Mouse (Mus musculus) stomach, embryonic 16.5 days (tissue): ENCODE data around the gene Elf2. TPM values are rescaled to one million over a fixed set of nuclear protein-coding genes. Genes with fewer than 3 reads are reported as not detected.

Experiments
- ATAC-seq: fragments of 200-750 bp; cut with Nextera tagmentation; 2 replicates; pipeline ENCODE4 v1.8.0; 2017; ENCODE audit warnings: moderate number of reproducible peaks, moderate TSS enrichment; ENCODE audit not compliant: insufficient read depth, low FRiP score
- H3K27ac ChIP-seq: fragments of 300-500 bp; sonication (generic); 2 replicates; pipeline ENCODE4 v1.5.1; 2014; ENCODE audit warnings: low read length
- H3K27me3 ChIP-seq: fragments of 300-500 bp; sonication (generic); 2 replicates; pipeline ENCODE4 v1.6.1; 2014; ENCODE audit warnings: low read length, control low read depth, mixed read lengths; ENCODE audit not compliant: control insufficient read depth, insufficient read depth
- H3K36me3 ChIP-seq: fragments of 300-500 bp; sonication (generic); 2 replicates; pipeline ENCODE4 v1.6.1; 2014; ENCODE audit warnings: low read length; ENCODE audit not compliant: control insufficient read depth, insufficient read depth
- H3K4me1 ChIP-seq: fragments of 300-500 bp; sonication (generic); 2 replicates; pipeline ENCODE4 v1.6.1; 2014; ENCODE audit warnings: low read length, control low read depth, mixed read lengths; ENCODE audit not compliant: control insufficient read depth, insufficient read depth
- H3K4me2 ChIP-seq: fragments of 300-500 bp; sonication (generic); 2 replicates; pipeline ENCODE4 v1.6.1; 2014; ENCODE audit warnings: low read depth, low read length, mixed read lengths
- H3K4me3 ChIP-seq: fragments of 300-500 bp; sonication (generic); replicated peaks from 2 replicates; pipeline ENCODE4 v1.5.1; 2014; ENCODE audit warnings: mild to moderate bottlenecking, low read length
- H3K9ac ChIP-seq: fragments of 300-500 bp; sonication (generic); 2 replicates; pipeline ENCODE4 v1.6.1; 2014; ENCODE audit warnings: low read length
- H3K9me3 ChIP-seq: fragments of 300-500 bp; sonication (generic); replicated peaks from 2 replicates; pipeline ENCODE4 v1.6.1; 2016; ENCODE audit warnings: low read length, control low read depth; ENCODE audit not compliant: control insufficient read depth
- WGBS: fragments of 180-500 bp; shearing (Covaris S2); extraction: QIAGEN DNeasy Blood & Tissue Kit; methylation state at CpG from one replicate; pipeline ENCODE4 v1.1.7; 2014; 5-methylcytosine and 5-hydroxymethylcytosine counted together
- polyA plus RNA-seq: library from polyadenylated mRNA; unstranded; fragments of >200 nt; fragmentation: Nextera tagmentation; extraction: Ambion mirVana; gene quantifications from 2 replicates; pipeline ENCODE4 v1.2.1, GENCODE M21; 2015

The Elf2 gene
- polyA plus RNA-seq, 1 experiment from 2014 or later = 58.7 TPM

GRCm38 (mm10) chr3:51247704-51248103 lies 92.8 kb downstream of the Elf2 start:
- 0 out of 2 replicates have a peak, but pooled peaks cover 8% of the 10 kb centered on the region for H3K36me3 ChIP-seq
- H3K9ac ChIP-seq = no peak overlapping the region
- no peak overlapping the region; the same call in 1 of the 2 replicates for H3K27ac ChIP-seq
- peak; percentile 64 for ATAC-seq
- no peaks in the 10 kb centered on the region for H3K27me3 ChIP-seq
- H3K4me2 ChIP-seq = no peak overlapping the region
- 53% methylated on average over 16 of the region's 16 CpGs for WGBS
- peaks cover 4% of the 10 kb centered on the region; the same call in 1 of the 2 replicates for H3K4me1 ChIP-seq
- H3K4me3 ChIP-seq = no peak overlapping the region
- no peaks in the 10 kb centered on the region for H3K9me3 ChIP-seq

GRCm38 (mm10) chr3:51239541-51239940 lies 100.9 kb downstream of the Elf2 start:
- Histone ChIP-seq H3K4me2 (no peak overlapping the region), H3K4me1 (peaks cover 3% of the 10 kb centered on the region; the same call in 1 of the 2 replicates), H3K9me3 (no peaks in the 10 kb centered on the region), H3K36me3 (no peaks in the 10 kb centered on the region), H3K27me3 (no peaks in the 10 kb centered on the region), H3K4me3 (no peak overlapping the region), H3K27ac (no peak overlapping the region), H3K9ac (no peak overlapping the region)
- ATAC-seq = no peak
- 98% methylated on average over 3 of the region's 3 CpGs for WGBS

DNA sequence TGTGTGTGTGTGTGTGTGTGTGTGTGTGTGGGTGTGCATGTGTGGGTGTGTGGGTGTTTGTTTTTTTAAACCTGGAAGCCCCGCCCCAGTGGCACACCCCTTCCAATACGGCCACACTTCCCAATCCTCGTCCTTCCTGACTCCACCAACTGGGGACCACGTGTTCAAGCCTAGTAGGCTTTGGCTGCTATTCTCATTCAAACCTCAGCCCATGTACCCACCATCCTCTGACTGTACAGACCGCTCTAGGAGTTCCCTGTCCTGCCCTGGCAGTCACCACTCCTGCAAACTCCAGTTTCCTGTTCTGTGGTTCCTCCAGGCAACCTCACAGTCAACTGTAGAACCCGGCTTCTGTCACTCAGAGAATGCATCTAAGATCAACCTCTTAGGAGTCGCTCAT lies 101.9 kb downstream of the Elf2 start:
- H3K27ac ChIP-seq = no peak overlapping the region
- no peaks in the 10 kb centered on the region for H3K36me3 ChIP-seq
- no peaks in the 10 kb centered on the region for H3K27me3 ChIP-seq
- no peak overlapping the region for H3K4me3 ChIP-seq
- H3K4me2 ChIP-seq = no peak overlapping the region
- ATAC-seq = no peak
- H3K9ac ChIP-seq = no peak overlapping the region
- no peaks in the 10 kb centered on the region for H3K9me3 ChIP-seq
- peaks cover 11% of the 10 kb centered on the region; the same call in 1 of the 2 replicates for H3K4me1 ChIP-seq
- WGBS = 75% methylated on average over 7 of the region's 7 CpGs

DNA sequence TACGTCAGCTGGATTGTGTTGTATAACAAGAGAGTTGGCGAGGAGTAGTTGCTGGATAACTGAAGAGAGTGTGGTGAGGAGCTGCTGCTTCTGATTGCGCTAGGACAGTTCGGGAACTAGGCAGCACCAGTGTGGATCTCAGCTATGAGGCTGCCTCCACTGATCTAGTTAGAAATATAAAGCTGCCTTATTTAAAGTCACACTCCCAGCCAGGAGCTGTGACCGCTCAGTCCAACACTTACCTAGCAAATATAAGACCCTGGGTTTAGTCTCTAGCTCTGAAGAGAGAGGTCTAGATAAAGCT lies 105.8 kb downstream of the Elf2 start:
- no peaks in the 10 kb centered on the region for H3K9me3 ChIP-seq
- peak overlapping the region; percentile 9; the same call in 1 of the 2 replicates for H3K4me2 ChIP-seq
- no peak overlapping the region for H3K4me3 ChIP-seq
- H3K36me3 ChIP-seq = no peaks in the 10 kb centered on the region
- 65% methylated on average over 5 of the region's 5 CpGs for WGBS
- H3K27me3 ChIP-seq = no peaks in the 10 kb centered on the region
- H3K27ac ChIP-seq = no peak overlapping the region
- no peak overlapping the region for H3K9ac ChIP-seq
- H3K4me1 ChIP-seq = peaks cover 25% of the 10 kb centered on the region; the same call in 1 of the 2 replicates
- ATAC-seq = peak; percentile 9; the same call in 1 of the 2 replicates

DNA sequence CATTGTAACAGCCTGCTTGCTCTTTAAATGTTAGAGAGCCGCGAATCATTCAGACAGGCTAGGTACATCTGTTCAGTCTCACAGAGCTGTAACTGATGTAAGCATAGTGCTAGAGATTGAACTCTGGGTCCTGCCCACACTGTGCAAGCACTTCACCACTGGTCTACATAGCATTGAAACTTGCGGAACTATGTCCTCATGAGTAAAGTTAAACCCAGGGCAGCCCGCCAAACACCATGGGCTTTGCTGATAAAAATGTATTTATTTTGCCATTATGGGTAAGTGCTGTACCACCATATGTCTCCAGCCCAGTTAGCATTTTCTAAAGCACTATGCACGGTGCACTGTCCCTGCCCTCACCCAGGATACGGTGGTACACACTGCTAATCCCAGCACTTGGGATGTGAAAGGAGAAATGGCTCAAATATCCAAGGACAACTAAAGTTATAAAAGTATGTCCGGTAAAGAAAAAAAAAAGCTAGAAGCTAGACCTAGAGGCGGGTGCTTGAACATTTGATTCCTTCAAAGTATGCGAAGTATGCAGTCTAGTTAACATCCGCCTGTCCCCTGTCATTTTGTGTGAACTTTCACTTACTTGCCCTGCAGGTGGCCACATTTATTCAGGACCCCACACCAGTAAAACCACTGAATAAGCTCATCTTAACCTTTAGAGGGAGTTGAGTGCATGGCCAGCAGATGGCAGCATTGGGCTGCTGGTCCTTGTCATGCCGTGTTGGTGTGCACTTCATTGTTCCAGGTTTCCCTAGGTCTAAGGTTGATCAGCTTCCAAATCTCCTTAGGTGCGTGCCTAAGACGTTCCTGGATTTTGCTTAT lies 106.3 kb downstream of the Elf2 start:
- peak; percentile 86 for ATAC-seq
- peak overlapping the region; percentile 81 for H3K27ac ChIP-seq
- H3K27me3 ChIP-seq = no peaks in the 10 kb centered on the region
- H3K9me3 ChIP-seq = no peaks in the 10 kb centered on the region
- H3K4me2 ChIP-seq = peak overlapping the region; percentile 9; the same call in 1 of the 2 replicates
- 22% methylated on average over 13 of the region's 13 CpGs for WGBS
- peaks cover 25% of the 10 kb centered on the region; the same call in 1 of the 2 replicates for H3K4me1 ChIP-seq
- H3K9ac ChIP-seq = no peak overlapping the region
- H3K4me3 ChIP-seq = no peak overlapping the region
- no peaks in the 10 kb centered on the region for H3K36me3 ChIP-seq

DNA sequence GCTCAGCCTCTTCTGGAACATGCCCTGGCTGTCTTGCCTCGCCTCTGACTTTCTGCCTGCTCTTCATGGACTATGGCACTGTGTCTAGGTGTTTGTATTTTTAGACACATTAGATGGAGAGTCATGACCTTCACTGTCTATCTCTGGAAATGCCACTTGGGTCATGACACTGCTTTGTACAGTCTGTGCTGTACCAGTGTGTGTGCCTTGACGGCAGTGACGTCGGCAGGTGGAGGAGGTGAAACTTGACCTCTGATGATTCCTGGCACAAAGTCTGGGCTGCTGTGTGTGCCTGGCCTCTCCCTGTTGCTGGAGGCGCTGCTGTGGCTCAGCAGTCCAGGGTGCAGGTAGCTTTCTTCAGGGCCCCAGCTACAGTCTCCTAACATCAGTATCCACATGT lies 107.0 kb downstream of the Elf2 start:
- WGBS = 35% methylated on average over 5 of the region's 5 CpGs
- ATAC-seq = peak; percentile 64
- H3K4me2 ChIP-seq = no peak overlapping the region
- H3K9ac ChIP-seq = no peak overlapping the region
- no peak overlapping the region for H3K4me3 ChIP-seq
- H3K9me3 ChIP-seq = no peaks in the 10 kb centered on the region
- no peaks in the 10 kb centered on the region for H3K36me3 ChIP-seq
- peaks cover 25% of the 10 kb centered on the region; the same call in 1 of the 2 replicates for H3K4me1 ChIP-seq
- no peaks in the 10 kb centered on the region for H3K27me3 ChIP-seq
- peak overlapping the region; percentile 81 for H3K27ac ChIP-seq

DNA sequence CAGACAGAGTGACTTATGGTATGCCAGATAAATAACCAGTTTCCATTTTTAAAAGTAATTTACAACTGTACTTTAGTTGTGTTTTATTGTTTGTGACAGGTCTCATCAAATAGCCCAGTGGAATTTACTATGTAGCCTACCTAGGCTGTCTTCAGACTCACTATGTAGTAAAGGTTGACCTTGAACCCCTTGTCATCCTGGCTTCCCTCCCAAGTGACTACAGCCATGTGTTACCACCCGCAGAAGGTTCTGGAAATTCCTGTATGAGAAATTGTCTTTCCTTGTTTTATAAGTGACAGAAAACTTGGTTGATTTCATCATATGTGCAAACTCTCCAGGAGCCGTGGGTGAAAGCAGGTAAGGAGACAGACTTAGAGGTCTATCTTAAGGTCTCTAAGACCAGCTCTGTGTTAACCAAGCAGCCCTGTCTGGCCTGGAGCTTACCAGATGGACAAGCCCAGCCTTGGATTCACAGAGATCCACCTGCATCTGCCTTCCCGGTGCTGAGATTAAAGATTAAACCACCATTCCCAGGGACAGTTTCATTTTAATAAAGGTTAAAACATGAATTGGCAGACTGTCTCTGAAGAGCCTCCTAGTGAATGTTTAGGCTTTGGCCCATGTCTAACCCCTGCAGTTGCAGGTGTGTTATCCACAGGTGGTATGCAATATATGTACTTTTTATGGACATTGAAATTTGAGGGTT lies 108.1 kb downstream of the Elf2 start:
- Histone ChIP-seq H3K4me2 (no peak overlapping the region), H3K36me3 (no peaks in the 10 kb centered on the region), H3K27me3 (no peaks in the 10 kb centered on the region), H3K9me3 (no peaks in the 10 kb centered on the region), H3K9ac (no peak overlapping the region), H3K4me1 (peaks cover 25% of the 10 kb centered on the region; the same call in 1 of the 2 replicates), H3K27ac (no peak overlapping the region), H3K4me3 (no peak overlapping the region)
- ATAC-seq = no peak
- 72% methylated on average over 3 of the region's 3 CpGs for WGBS

GRCm38 (mm10) chr3:51231499-51231898 lies 109.0 kb downstream of the Elf2 start:
- ATAC-seq = peak; percentile 67; the same call in 1 of the 2 replicates
- Histone ChIP-seq H3K9ac (no peak overlapping the region), H3K36me3 (no peaks in the 10 kb centered on the region), H3K4me1 (peaks cover 25% of the 10 kb centered on the region; the same call in 1 of the 2 replicates), H3K9me3 (no peaks in the 10 kb centered on the region), H3K4me2 (no peak overlapping the region), H3K27ac (peak overlapping the region; percentile 46), H3K4me3 (no peak overlapping the region), H3K27me3 (no peaks in the 10 kb centered on the region)
- WGBS = 44% methylated on average over 3 of the region's 3 CpGs

- peaks cover 25% of the 10 kb centered on the region; the same call in 1 of the 2 replicates for H3K4me1 ChIP-seq
- peak overlapping the region; percentile 46 for H3K27ac ChIP-seq
- H3K4me3 ChIP-seq = no peak overlapping the region
- no peak overlapping the region for H3K9ac ChIP-seq
- no peak for ATAC-seq
- H3K9me3 ChIP-seq = no peaks in the 10 kb centered on the region
- no peak overlapping the region for H3K4me2 ChIP-seq
- WGBS = 58% methylated on average over 5 of the region's 5 CpGs
- no peaks in the 10 kb centered on the region for H3K27me3 ChIP-seq
- H3K36me3 ChIP-seq = no peaks in the 10 kb centered on the region
Measured at GRCm38 (mm10) chr3:51230886-51231285, 109.6 kb downstream of the Elf2 start.
